ENCODE assay signal across 7 mouse cellular contexts in genomic region chrX:134541145-134541954, GRCm38 (mm10). TPM values are rescaled to one million over a fixed set of nuclear protein-coding genes. Genes with fewer than 3 reads are reported as not detected.
DNase-seq lines count a peak whose midpoint lies in the region; ATAC-seq lines count a peak whose summit lies in the region.

Gene Timm8a1, minus strand, starts transcription at chrX:134541865.

- H3K27me3 ChIP-seq in intestine, embryonic 14.5 days (replicated peaks; ENCODE audit: control insufficient read depth, insufficient read depth, low read length), result no peaks in the 10 kb centered on the region
- H3K27me3 ChIP-seq in limb, embryonic 10.5 days (ENCODE audit: low read depth, poor library complexity, severe bottlenecking), result peaks cover 26% of the 10 kb centered on the region
- no peaks in the 10 kb centered on the region for H3K27me3 ChIP-seq in midbrain, embryonic 11.5 days (ENCODE audit: control insufficient read depth, insufficient read depth, low read length)

- peak within 1 kb of the TSS; percentile 88 for H3K27ac ChIP-seq in intestine, embryonic 14.5 days (ENCODE audit: low read depth)
- H3K27ac ChIP-seq in limb, embryonic 10.5 days, result peak within 1 kb of the TSS; percentile 91
- peak within 1 kb of the TSS; percentile 51; the same call in 1 of the 2 replicates for H3K27ac ChIP-seq in midbrain, embryonic 11.5 days (ENCODE audit: low read depth, low read length)

- H3K4me1 ChIP-seq in intestine, embryonic 14.5 days (replicated peaks; ENCODE audit: control insufficient read depth, insufficient read depth, low read length), result no peaks in the 10 kb centered on the region
- H3K4me1 ChIP-seq in limb, embryonic 10.5 days, result no peaks in the 10 kb centered on the region
- no peaks in the 10 kb centered on the region for H3K4me1 ChIP-seq in midbrain, embryonic 11.5 days (ENCODE audit: control insufficient read depth, insufficient read depth, low read length)

- DNase-seq in adrenal gland, adult 18-20 months (ENCODE audit: low spot score in 2 of 2), result peak; percentile 40 to 58
- peak; percentile 78 for DNase-seq in embryo, embryonic 10.5 days (ENCODE audit: low spot score)
- peak; percentile 54 for DNase-seq in gastrocnemius, postnatal 25 days
- peak; percentile 85 for DNase-seq in intestine, embryonic 14.5 days (ENCODE audit: low spot score)
- DNase-seq in limb, embryonic 10.5 days (ENCODE audit: low spot score), result peak; percentile 76
- DNase-seq in midbrain, embryonic 11.5 days (ENCODE audit: low spot score, missing footprints), result peak; percentile 93
- DNase-seq in skeletal muscle tissue, adult 2 months (ENCODE audit: low read depth, low spot score), result peak; percentile 27

- no peaks in the 10 kb centered on the region for H3K9me3 ChIP-seq in intestine, embryonic 14.5 days (ENCODE audit: control insufficient read depth, low read length)
- H3K9me3 ChIP-seq in limb, embryonic 10.5 days (replicated peaks), result no peaks in the 10 kb centered on the region
- H3K9me3 ChIP-seq in midbrain, embryonic 11.5 days (ENCODE audit: control insufficient read depth, low read length), result no peaks in the 10 kb centered on the region

- peak; percentile 96 for ATAC-seq in intestine, embryonic 14.5 days (replicated peaks; ENCODE audit: low FRiP score, low TSS enrichment, low read depth)
- ATAC-seq in midbrain, embryonic 11.5 days (ENCODE audit: low FRiP score), result peak; percentile 94

- H3K4me2 ChIP-seq in intestine, embryonic 14.5 days (ENCODE audit: low read length), result peak within 1 kb of the TSS; percentile 47
- peak within 1 kb of the TSS; percentile 53 for H3K4me2 ChIP-seq in midbrain, embryonic 11.5 days

- H3K4me3 ChIP-seq in intestine, embryonic 14.5 days (ENCODE audit: low read depth, low read length), result peak within 1 kb of the TSS; percentile 40
- H3K4me3 ChIP-seq in limb, embryonic 10.5 days, result peak within 1 kb of the TSS; percentile 63
- peak within 1 kb of the TSS; percentile 51 for H3K4me3 ChIP-seq in midbrain, embryonic 11.5 days (ENCODE audit: low read depth, low read length)

- H3K9ac ChIP-seq in intestine, embryonic 14.5 days (ENCODE audit: low read length), result peak within 1 kb of the TSS; percentile 48
- H3K9ac ChIP-seq in midbrain, embryonic 11.5 days (ENCODE audit: low read length), result peak within 1 kb of the TSS; percentile 67

- WGBS in intestine, embryonic 14.5 days, result 16% methylated on average over 45 of the region's 61 CpGs
- 14% methylated on average over 55 of the region's 61 CpGs for WGBS in limb, embryonic 10.5 days
- WGBS in midbrain, embryonic 11.5 days, result 16% methylated on average over 49 of the region's 61 CpGs

- no peaks in the 10 kb centered on the region for H3K36me3 ChIP-seq in intestine, embryonic 14.5 days (ENCODE audit: control insufficient read depth, insufficient read depth, low read length)
- H3K36me3 ChIP-seq in limb, embryonic 10.5 days, result 0 out of 2 replicates have a peak, but pooled peaks cover 11% of the 10 kb centered on the region
- H3K36me3 ChIP-seq in midbrain, embryonic 11.5 days (ENCODE audit: control insufficient read depth, insufficient read depth, low read length), result no peaks in the 10 kb centered on the region

RNA-seq across cellular contexts. Expression of gene Timm8a1, which starts in this region (rescaled TPM):
- 10 to 100 TPM; 31.3 to 36.7 TPM for total RNA-seq in adrenal gland, adult 18-20 months (2021)
- total RNA-seq in gastrocnemius, postnatal 25 days (2021), result 10 to 100 TPM; 15.9 to 16.2 TPM
- polyA plus RNA-seq in intestine, embryonic 14.5 days (2014; fragmentation: Nextera tagmentation; extraction: Ambion mirVana), result 115 and 122 TPM in 2 replicates
- 90.7 and 117 TPM in 2 replicates for polyA plus RNA-seq in limb, embryonic 10.5 days (2016; fragmentation: Nextera tagmentation; extraction: Ambion mirVana)
- 71.6 and 79.4 TPM in 2 replicates for polyA plus RNA-seq in midbrain, embryonic 11.5 days (2014; fragmentation: Nextera tagmentation; extraction: Ambion mirVana)

Comparison
In these comparisons a context has a peak if more than half of its experiments do, and no peak if none do; other contexts are left out.
1. Peak in every context shown above with its lines: DNase-seq, ATAC-seq, H3K4me3 ChIP-seq and H3K27ac ChIP-seq.
2. DNase-seq: peak in every context shown above with its lines; median percentile 93 in midbrain, embryonic 11.5 days; 85 in intestine, embryonic 14.5 days; 78 in embryo, embryonic 10.5 days; 76 in limb, embryonic 10.5 days; 54 in gastrocnemius, postnatal 25 days; 49 in adrenal gland, adult 18-20 months; 27 in skeletal muscle tissue, adult 2 months.